9 mouse cellular contexts compared by ENCODE assay signal in the genomic region with DNA sequence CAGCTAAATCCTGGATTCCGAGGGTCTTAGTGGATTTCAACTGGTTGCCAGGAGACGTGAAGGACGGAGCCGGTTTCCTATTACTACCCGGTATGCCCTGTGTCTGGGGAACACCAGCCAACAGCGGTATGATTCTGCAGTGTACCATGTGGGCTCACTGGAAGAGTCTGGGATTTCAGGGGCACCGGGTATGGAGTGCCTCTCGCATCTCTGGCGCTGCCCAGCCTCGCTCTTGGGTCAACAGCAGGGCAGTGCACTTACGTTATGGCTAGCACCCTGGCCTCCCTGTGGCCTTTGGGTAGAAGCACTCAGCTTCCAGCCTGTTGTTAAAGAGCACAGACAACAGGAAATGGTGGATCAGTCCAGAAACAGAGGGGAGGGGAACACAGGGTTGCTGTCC. TPM values are rescaled to one million over a fixed set of nuclear protein-coding genes. Genes with fewer than 3 reads are reported as not detected.
DNase-seq lines count a peak whose midpoint lies in the region; ATAC-seq lines count a peak whose summit lies in the region.
"Had no signal": no experiment of that assay in that cellular context is flagged by ENCODE, and none has a peak within 500 bp of the region (broad histone marks: within the 10 kb centered on the region; RNA-seq: fewer than 3 reads in every experiment).

No protein-coding gene starts in this region.

- peaks cover 60% of the 10 kb centered on the region for H3K27me3 ChIP-seq in hindbrain, embryonic 13.5 days
- H3K27me3 ChIP-seq in liver, embryonic 11.5 days (replicated peaks; ENCODE audit: control insufficient read depth, insufficient read depth, low read length), result peaks cover 50% of the 10 kb centered on the region
- no peaks in the 10 kb centered on the region for H3K27me3 ChIP-seq in stomach, embryonic 14.5 days (ENCODE audit: control insufficient read depth, insufficient read depth, low read length)

- WGBS in hindbrain, embryonic 13.5 days, result 7% methylated on average over 11 of the region's 11 CpGs
- 16% methylated on average over 11 of the region's 11 CpGs for WGBS in liver, embryonic 11.5 days
- WGBS in stomach, embryonic 14.5 days, result 10% methylated on average over 11 of the region's 11 CpGs

- H3K4me3 ChIP-seq in hindbrain, embryonic 13.5 days, result peak overlapping the region; percentile 4; the same call in 1 of the 2 replicates
- no peak overlapping the region for H3K4me3 ChIP-seq in liver, embryonic 11.5 days (ENCODE audit: low read depth, low read length)
- H3K4me3 ChIP-seq in stomach, embryonic 14.5 days (ENCODE audit: low read depth, low read length), result no peak overlapping the region
- H3K4me3 ChIP-seq: erythroblast, embryonic 14.5 days had no signal

- H3K9me3 ChIP-seq in hindbrain, embryonic 13.5 days, result no peaks in the 10 kb centered on the region
- H3K9me3 ChIP-seq in liver, embryonic 11.5 days (ENCODE audit: control insufficient read depth, low read length), result no peaks in the 10 kb centered on the region
- H3K9me3 ChIP-seq in stomach, embryonic 14.5 days (ENCODE audit: control insufficient read depth, low read depth, low read length), result no peaks in the 10 kb centered on the region

- H3K36me3 ChIP-seq in hindbrain, embryonic 13.5 days, result no peaks in the 10 kb centered on the region
- no peaks in the 10 kb centered on the region for H3K36me3 ChIP-seq in liver, embryonic 11.5 days (ENCODE audit: control insufficient read depth, insufficient read depth, low read length)
- H3K36me3 ChIP-seq in stomach, embryonic 14.5 days (ENCODE audit: control insufficient read depth, insufficient read depth, low read length), result no peaks in the 10 kb centered on the region

- peak; percentile 19 for DNase-seq in kidney, adult 11 months
- no peak for DNase-seq in kidney, adult 18-20 months
- DNase-seq in liver, embryonic 11.5 days (ENCODE audit: low spot score), result peak; percentile 32
- no peak for DNase-seq in layer of hippocampus, postnatal 10 days (ENCODE audit: low spot score in 2 of 2)
- no peak for DNase-seq in thymus, postnatal 14 days

- H3K4me1 ChIP-seq in hindbrain, embryonic 13.5 days (replicated peaks), result peaks cover 47% of the 10 kb centered on the region
- H3K4me1 ChIP-seq in liver, embryonic 11.5 days (replicated peaks; ENCODE audit: control insufficient read depth, insufficient read depth, low read length), result no peaks in the 10 kb centered on the region
- peaks cover 9% of the 10 kb centered on the region; the same call in 1 of the 2 replicates for H3K4me1 ChIP-seq in stomach, embryonic 14.5 days (ENCODE audit: control insufficient read depth, insufficient read depth, low read length)

- H3K9ac ChIP-seq in hindbrain, embryonic 13.5 days, result no peak overlapping the region
- no peak overlapping the region for H3K9ac ChIP-seq in liver, embryonic 11.5 days (ENCODE audit: low read depth, low read length)
- H3K9ac ChIP-seq in stomach, embryonic 14.5 days (replicated peaks; ENCODE audit: low read depth, low read length), result no peak overlapping the region

- H3K27ac ChIP-seq in hindbrain, embryonic 13.5 days, result no peak overlapping the region
- no peak overlapping the region for H3K27ac ChIP-seq in liver, embryonic 11.5 days (ENCODE audit: low read depth, low read length)
- no peak overlapping the region for H3K27ac ChIP-seq in stomach, embryonic 14.5 days (ENCODE audit: low read length)

- peak overlapping the region; percentile 31; the same call in 1 of the 2 replicates for H3K4me2 ChIP-seq in hindbrain, embryonic 13.5 days
- H3K4me2 ChIP-seq in liver, embryonic 11.5 days, result peak overlapping the region; percentile 44
- peak overlapping the region; percentile 4 for H3K4me2 ChIP-seq in stomach, embryonic 14.5 days (replicated peaks; ENCODE audit: low read depth, low read length)

- no peak for ATAC-seq in hindbrain, embryonic 13.5 days (ENCODE audit: low FRiP score)
- no peak for ATAC-seq in liver, embryonic 11.5 days (replicated peaks; ENCODE audit: low FRiP score)
- ATAC-seq in stomach, embryonic 14.5 days (ENCODE audit: insufficient number of reproducible peaks, insufficient read depth, low FRiP score, low read depth), result no peak
- ATAC-seq in cerebellum, adult (ENCODE audit: insufficient number of reproducible peaks, low FRiP score, low TSS enrichment), result no peak

RNA-seq across cellular contexts. Expression of a gene that starts 1.1 kb away (rescaled TPM):
- 1.8 and 2.7 TPM in 2 replicates for polyA plus RNA-seq in hindbrain, embryonic 13.5 days (2015; fragmentation: Nextera tagmentation; extraction: Ambion mirVana)
- polyA plus RNA-seq in liver, embryonic 11.5 days (2014; fragmentation: Nextera tagmentation; extraction: Ambion mirVana), result 6.4 and 6.6 TPM in 2 replicates
- polyA plus RNA-seq in stomach, embryonic 14.5 days (2014; fragmentation: Nextera tagmentation; extraction: Ambion mirVana), result 5.3 and 5.9 TPM in 2 replicates
- total RNA-seq in layer of hippocampus, postnatal 10 days (2021), result 10 to 100 TPM; 20.1 to 21.6 TPM
- polyA plus RNA-seq: erythroblast, embryonic 14.5 days had no signal

Comparison
In these comparisons a context has a peak if more than half of its experiments do, and no peak if none do; other contexts are left out.
1. DNase-seq: peak in kidney, adult 11 months (single experiment) and liver, embryonic 11.5 days (single experiment); none in kidney, adult 18-20 months (single experiment), layer of hippocampus, postnatal 10 days (0 of 2) and thymus, postnatal 14 days (single experiment).
2. Peak in every context shown above with its lines, with median percentiles within 50 percentile points of each other: H3K4me2 ChIP-seq.